Mouse (Mus musculus) intestine, embryonic 15.5 days (tissue): Measurements from ENCODE around the gene Slc6a21. TPM values are rescaled to one million over a fixed set of nuclear protein-coding genes. Genes with fewer than 3 reads are reported as not detected.
A peak's percentile ranks its signal among the peaks of the same experiment; 100 is the strongest.

Experiments used
- ATAC-seq: fragments of 200-750 bp; cut with Nextera tagmentation; 2 replicates; pipeline ENCODE4 v1.8.0; 2017; ENCODE audit warnings: moderate TSS enrichment, moderate library complexity
- H3K27ac ChIP-seq: fragments of 300-500 bp; sonication (generic); 2 replicates; pipeline ENCODE4 v1.5.1; 2015; ENCODE audit warnings: mild to moderate bottlenecking, inconsistent platforms
- H3K27me3 ChIP-seq: fragments of 300-500 bp; sonication (generic); replicated peaks from 2 replicates; pipeline ENCODE4 v1.6.1; 2015; ENCODE audit warnings: inconsistent platforms
- H3K36me3 ChIP-seq: fragments of 300-500 bp; sonication (generic); 2 replicates; pipeline ENCODE4 v1.6.1; 2015; ENCODE audit warnings: inconsistent platforms
- H3K4me1 ChIP-seq: fragments of 300-500 bp; sonication (generic); replicated peaks from 2 replicates; pipeline ENCODE4 v1.6.1; 2015; ENCODE audit warnings: inconsistent platforms
- H3K4me2 ChIP-seq: fragments of 300-500 bp; sonication (generic); replicated peaks from 2 replicates; pipeline ENCODE4 v1.6.1; 2015; ENCODE audit warnings: mild to moderate bottlenecking, inconsistent platforms
- H3K4me3 ChIP-seq: fragments of 300-500 bp; sonication (generic); replicated peaks from 2 replicates; pipeline ENCODE4 v1.5.1; 2015; ENCODE audit warnings: inconsistent platforms
- H3K9ac ChIP-seq: fragments of 300-500 bp; sonication (generic); 2 replicates; pipeline ENCODE4 v1.6.1; 2015; ENCODE audit warnings: inconsistent platforms
- H3K9me3 ChIP-seq: fragments of 300-500 bp; sonication (generic); 2 replicates; pipeline ENCODE4 v1.6.1; 2016; ENCODE audit warnings: inconsistent platforms
- WGBS: fragments of 180-500 bp; shearing (Covaris S2); methylation state at CpG from one replicate; pipeline ENCODE4 v1.1.7; 2015; 5-methylcytosine and 5-hydroxymethylcytosine counted together
- polyA plus RNA-seq: library from polyadenylated mRNA; unstranded; fragments of >200 nt; fragmentation: Nextera tagmentation; extraction: Ambion mirVana; gene quantifications from 2 replicates; pipeline ENCODE4 v1.2.1, GENCODE M21; 2015

Gene Slc6a21
- polyA plus RNA-seq, 1 experiment from 2014 or later: not detected

DNA sequence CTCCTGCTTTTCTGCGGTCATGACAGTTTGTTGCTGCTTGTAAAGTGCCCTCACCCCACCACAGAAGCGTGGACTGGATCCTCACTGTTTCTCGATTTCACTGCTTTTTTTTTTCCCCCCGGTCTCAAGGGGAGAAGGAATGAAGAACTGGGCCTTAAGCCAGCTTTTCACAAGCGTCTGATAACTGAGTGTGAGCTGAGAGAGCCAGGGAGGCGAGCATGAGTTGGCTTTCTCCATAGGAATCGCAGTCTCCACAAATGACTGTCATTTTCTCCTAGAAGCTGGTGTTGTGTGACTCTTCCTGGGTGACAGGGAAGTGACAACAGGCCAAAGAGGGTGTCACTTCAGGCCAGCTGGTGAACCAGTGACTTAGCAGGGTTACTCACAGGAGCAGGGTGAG, 15.0 kb upstream of the Slc6a21 start:
- no peak overlapping the region for H3K27ac ChIP-seq
- no peak overlapping the region for H3K4me3 ChIP-seq
- WGBS: 41% methylated on average over 7 of the region's 7 CpGs
- H3K36me3 ChIP-seq: no peaks in the 10 kb centered on the region
- no peak overlapping the region for H3K9ac ChIP-seq
- H3K4me1 ChIP-seq: no peaks in the 10 kb centered on the region
- ATAC-seq: no peak
- no peak overlapping the region for H3K4me2 ChIP-seq
- no peaks in the 10 kb centered on the region for H3K27me3 ChIP-seq
- H3K9me3 ChIP-seq: no peaks in the 10 kb centered on the region

DNA sequence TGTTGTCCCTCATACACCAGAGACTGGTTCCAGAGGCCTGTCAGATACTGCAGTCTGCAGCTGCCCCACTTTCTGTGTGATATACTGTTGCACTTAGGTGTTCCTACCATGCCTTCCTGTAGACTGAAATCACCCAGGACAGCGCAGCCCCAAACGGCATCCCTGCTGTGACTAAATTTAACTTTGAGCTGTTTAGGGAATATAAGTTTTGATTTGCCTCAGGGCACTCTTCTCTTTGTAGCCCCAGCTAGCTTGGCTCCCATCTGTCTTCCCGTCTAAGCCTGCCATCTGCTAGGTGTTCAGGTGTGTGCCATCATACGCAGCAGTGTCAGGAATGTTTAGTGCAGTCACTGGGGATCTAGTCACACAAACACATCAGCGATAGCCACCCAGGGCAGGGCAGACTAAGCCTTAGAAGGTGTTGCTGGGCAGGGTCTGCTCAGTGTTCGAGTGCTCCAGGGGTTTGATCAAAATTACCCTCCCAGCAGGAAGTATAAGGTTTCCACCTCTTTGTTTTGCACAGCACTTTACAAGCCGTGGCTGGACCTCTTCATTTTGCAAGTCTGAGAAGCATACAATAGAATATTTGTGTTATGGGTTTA, 14.2 kb upstream of the Slc6a21 start:
- H3K4me1 ChIP-seq: no peaks in the 10 kb centered on the region
- 63% methylated on average over 7 of the region's 7 CpGs for WGBS
- ATAC-seq: no peak
- H3K27me3 ChIP-seq: no peaks in the 10 kb centered on the region
- no peaks in the 10 kb centered on the region for H3K9me3 ChIP-seq
- no peak overlapping the region for H3K9ac ChIP-seq
- H3K4me3 ChIP-seq: no peak overlapping the region
- H3K4me2 ChIP-seq: no peak overlapping the region
- no peaks in the 10 kb centered on the region for H3K36me3 ChIP-seq
- H3K27ac ChIP-seq: no peak overlapping the region

DNA sequence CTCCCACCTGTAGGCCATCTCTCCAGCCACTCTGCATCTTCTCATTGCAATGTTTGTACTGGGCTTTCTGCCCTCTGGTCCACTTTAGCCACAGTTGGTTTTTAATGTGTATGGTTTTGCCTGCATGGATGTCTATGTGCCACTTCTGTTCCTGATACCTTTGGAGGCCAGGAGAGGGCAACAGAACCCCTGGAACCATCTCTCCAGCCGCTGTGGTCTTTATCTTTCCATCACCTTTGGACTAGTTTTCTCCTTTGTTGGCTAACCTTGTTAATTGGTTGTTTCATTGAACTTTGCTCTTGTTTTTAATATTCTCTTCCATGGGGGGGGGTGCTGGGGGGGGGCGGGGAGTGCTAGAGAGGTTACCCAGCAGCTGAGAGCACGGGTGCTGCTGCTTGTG, 13.0 kb upstream of the Slc6a21 start:
- Histone ChIP-seq H3K36me3 (no peaks in the 10 kb centered on the region), H3K4me1 (no peaks in the 10 kb centered on the region), H3K4me3 (no peak overlapping the region), H3K27me3 (no peaks in the 10 kb centered on the region; the same call in 1 of the 2 replicates), H3K9ac (no peak overlapping the region), H3K9me3 (no peaks in the 10 kb centered on the region), H3K4me2 (no peak overlapping the region), H3K27ac (no peak overlapping the region)
- WGBS: 74% methylated on average over 3 of the region's 3 CpGs
- no peak for ATAC-seq

DNA sequence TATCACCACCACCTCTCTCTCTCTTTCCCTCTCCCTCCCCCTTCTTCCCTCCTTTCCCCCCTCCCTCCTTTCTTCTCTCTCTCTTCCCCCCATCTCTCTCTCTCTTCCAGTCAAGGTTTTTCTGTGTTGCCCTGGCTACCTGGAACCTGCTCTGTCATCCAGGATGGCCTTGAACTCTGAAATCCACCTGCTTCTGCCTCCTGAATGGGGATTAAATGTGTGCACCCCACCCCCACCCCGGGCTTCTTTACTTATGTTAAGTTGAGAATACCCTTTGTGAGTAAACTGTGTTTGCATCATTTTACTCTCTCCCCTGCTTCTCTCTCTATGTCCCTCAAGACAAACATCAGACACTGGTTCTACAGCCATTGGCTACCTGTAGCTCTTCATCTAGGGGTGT, 11.8 kb upstream of the Slc6a21 start:
- Histone ChIP-seq H3K9ac (no peak overlapping the region), H3K4me1 (no peaks in the 10 kb centered on the region), H3K27ac (no peak overlapping the region), H3K4me2 (no peak overlapping the region), H3K9me3 (no peaks in the 10 kb centered on the region), H3K4me3 (no peak overlapping the region), H3K36me3 (no peaks in the 10 kb centered on the region), H3K27me3 (no peaks in the 10 kb centered on the region; the same call in 1 of the 2 replicates)
- ATAC-seq: no peak
- WGBS: 86% methylated on average over 1 of the region's 1 CpGs

DNA sequence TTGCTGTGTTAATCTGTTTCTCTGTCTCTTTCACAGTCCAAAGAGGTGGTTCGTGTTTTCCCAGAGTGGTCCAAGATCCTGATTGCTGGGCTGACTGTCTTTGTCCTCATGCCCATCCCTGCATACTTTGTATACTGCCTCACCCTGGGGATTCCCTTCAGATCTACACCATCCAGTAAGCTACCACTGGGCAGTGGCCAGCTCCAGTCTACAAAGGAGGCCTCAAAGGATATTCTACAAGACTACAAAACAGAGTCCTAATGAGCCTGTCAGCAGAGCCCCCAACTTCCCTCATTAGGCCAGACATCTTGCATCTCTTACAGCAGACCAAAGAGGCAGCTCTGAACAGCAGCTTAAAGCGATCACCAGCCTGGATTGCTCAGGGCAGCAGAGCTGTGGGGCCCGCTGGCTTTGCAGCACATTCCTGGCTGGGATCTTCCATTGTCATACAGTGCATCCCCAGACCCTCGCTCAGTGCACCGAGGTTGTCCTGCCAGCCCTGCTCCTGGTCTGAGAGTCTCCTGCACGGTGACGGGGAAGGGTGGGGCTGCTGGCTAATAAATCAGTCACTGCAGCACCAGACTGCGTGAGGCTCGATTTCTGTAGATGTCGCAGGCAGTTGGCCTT, 4.4 kb upstream of the Slc6a21 start:
- Histone ChIP-seq H3K4me2 (no peak overlapping the region), H3K9ac (no peak overlapping the region), H3K4me3 (no peak overlapping the region), H3K4me1 (no peaks in the 10 kb centered on the region; the same call in 1 of the 2 replicates), H3K36me3 (no peaks in the 10 kb centered on the region), H3K27me3 (no peaks in the 10 kb centered on the region; the same call in 1 of the 2 replicates), H3K27ac (no peak overlapping the region), H3K9me3 (no peaks in the 10 kb centered on the region)
- 41% methylated on average over 10 of the region's 10 CpGs for WGBS
- peak; percentile 24; the same call in 1 of the 2 replicates for ATAC-seq

DNA sequence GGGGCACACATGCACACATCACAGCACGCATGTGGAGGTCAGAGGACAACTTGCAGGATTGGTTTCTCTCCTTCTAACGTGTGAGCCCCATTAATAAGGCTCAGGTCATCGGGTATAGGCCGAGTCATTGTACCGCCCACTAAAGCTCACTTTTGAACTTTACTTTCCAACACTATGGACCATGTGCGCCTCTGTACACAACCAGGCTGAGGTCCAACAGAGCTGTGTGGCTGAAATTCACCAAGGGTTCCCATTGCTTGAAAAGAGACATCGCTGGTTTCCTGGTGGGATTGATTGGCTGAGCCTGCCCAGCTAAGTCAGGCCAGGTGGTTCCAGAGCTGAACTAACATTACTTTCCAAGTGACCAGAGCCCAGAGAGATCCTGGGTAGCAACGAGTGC, 3.6 kb upstream of the Slc6a21 start:
- Histone ChIP-seq H3K36me3 (no peaks in the 10 kb centered on the region), H3K27ac (no peak overlapping the region), H3K9ac (no peak overlapping the region), H3K4me2 (no peak overlapping the region), H3K4me3 (no peak overlapping the region), H3K27me3 (no peaks in the 10 kb centered on the region; the same call in 1 of the 2 replicates), H3K9me3 (no peaks in the 10 kb centered on the region), H3K4me1 (no peaks in the 10 kb centered on the region; the same call in 1 of the 2 replicates)
- no peak for ATAC-seq
- 85% methylated on average over 8 of the region's 8 CpGs for WGBS

DNA sequence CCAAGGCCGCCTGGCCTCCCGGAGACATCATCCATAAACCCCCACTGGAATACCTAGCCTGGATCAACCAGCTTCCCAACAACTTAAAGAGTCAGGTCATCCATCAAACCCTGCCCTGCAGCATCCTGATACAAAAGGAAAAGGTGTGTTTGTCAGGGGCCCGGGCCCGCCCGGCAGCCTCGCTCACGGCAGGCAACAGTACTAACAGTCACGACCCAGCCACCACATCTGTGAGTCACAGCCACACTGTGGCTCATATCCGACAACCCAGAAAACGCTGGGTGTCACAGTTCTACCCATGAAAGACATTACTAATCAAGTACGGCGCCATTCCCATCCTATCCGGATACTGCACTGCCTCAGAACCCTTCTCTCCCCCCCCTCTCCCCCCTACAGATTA, 9.2 kb downstream of the Slc6a21 start:
- H3K27ac ChIP-seq: no peak overlapping the region
- WGBS: 80% methylated on average over 13 of the region's 13 CpGs
- no peak overlapping the region for H3K4me3 ChIP-seq
- no peaks in the 10 kb centered on the region for H3K36me3 ChIP-seq
- ATAC-seq: no peak
- H3K9ac ChIP-seq: no peak overlapping the region
- H3K4me1 ChIP-seq: no peaks in the 10 kb centered on the region
- H3K27me3 ChIP-seq: no peaks in the 10 kb centered on the region
- H3K4me2 ChIP-seq: no peak overlapping the region
- no peaks in the 10 kb centered on the region for H3K9me3 ChIP-seq

DNA sequence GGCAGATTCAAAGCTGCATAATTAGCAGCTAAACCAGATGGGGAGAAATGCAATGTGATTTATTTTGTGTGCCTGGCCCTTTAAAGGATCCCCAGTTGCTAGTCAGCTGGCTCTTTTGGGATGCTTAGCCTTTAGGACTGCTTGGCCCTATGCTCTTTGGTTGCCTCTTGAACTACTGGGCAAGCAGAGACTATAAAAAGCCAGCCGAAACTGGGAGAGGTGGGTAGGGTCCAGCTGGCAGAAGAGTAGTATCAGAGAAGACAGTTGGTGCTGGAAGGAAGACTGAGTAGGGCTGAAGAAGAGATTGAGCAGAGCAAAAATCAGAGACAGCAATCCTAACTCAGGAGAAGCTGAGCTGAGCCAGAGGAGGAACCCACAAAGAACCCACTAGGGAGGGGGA, 19.3 kb downstream of the Slc6a21 start:
- Histone ChIP-seq H3K4me3 (no peak overlapping the region), H3K27ac (no peak overlapping the region), H3K4me1 (peaks cover 5% of the 10 kb centered on the region), H3K36me3 (no peaks in the 10 kb centered on the region), H3K9me3 (no peaks in the 10 kb centered on the region), H3K4me2 (no peak overlapping the region), H3K9ac (no peak overlapping the region), H3K27me3 (0 out of 2 replicates have a peak, but pooled peaks cover 2% of the 10 kb centered on the region)
- ATAC-seq: no peak
- 79% methylated on average over 1 of the region's 1 CpGs for WGBS

DNA sequence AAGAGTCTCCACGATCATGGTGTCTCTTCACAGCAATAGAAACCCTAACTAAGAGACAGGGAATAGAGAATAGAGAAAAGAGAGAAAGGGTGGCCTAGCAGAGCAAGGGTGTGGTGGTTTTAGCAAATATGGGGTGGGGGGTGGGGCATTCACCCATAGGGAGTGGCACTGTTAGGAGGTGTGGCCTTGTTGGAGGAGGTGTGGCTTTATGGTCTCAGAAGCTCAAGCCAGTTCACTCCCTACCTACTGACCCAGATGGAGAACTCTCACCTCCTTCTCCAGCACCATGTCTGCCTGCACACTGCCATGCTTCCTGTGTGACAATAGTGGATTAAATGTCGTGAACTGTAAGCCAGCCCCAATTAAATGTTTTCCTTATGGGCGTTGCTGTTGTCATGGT, 20.2 kb downstream of the Slc6a21 start:
- Histone ChIP-seq H3K9me3 (no peaks in the 10 kb centered on the region), H3K4me3 (no peak overlapping the region), H3K36me3 (no peaks in the 10 kb centered on the region), H3K4me1 (peaks cover 5% of the 10 kb centered on the region), H3K27me3 (0 out of 2 replicates have a peak, but pooled peaks cover 2% of the 10 kb centered on the region), H3K27ac (no peak overlapping the region), H3K4me2 (no peak overlapping the region), H3K9ac (no peak overlapping the region)
- ATAC-seq: no peak
- 62% methylated on average over 3 of the region's 3 CpGs for WGBS

DNA sequence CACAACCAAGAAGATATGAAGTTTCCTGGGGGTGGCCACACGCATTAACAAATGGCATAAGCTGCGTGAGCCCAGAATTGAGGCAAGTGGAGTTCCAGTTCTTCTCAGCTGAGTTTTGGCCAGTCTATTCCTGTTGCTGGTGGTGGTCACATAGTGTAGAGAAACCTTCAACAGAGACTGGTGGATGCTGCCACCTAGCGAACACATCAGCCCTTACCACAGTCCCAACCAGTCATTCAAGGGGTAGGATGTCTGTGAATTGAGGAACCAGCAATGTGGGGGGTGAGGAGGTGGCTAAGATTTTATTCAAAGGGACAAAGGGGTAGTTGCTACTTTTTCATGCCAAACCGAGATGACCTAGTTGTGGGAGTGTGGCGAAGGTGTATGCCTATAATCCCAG, 22.4 kb downstream of the Slc6a21 start:
- 14% methylated on average over 5 of the region's 5 CpGs for WGBS
- Histone ChIP-seq H3K9ac (no peak overlapping the region), H3K4me1 (peaks cover 7% of the 10 kb centered on the region), H3K27me3 (no peaks in the 10 kb centered on the region), H3K9me3 (no peaks in the 10 kb centered on the region), H3K27ac (no peak overlapping the region), H3K4me3 (no peak overlapping the region), H3K36me3 (0 out of 2 replicates have a peak, but pooled peaks cover 7% of the 10 kb centered on the region), H3K4me2 (no peak overlapping the region)
- ATAC-seq: peak; percentile 79

DNA sequence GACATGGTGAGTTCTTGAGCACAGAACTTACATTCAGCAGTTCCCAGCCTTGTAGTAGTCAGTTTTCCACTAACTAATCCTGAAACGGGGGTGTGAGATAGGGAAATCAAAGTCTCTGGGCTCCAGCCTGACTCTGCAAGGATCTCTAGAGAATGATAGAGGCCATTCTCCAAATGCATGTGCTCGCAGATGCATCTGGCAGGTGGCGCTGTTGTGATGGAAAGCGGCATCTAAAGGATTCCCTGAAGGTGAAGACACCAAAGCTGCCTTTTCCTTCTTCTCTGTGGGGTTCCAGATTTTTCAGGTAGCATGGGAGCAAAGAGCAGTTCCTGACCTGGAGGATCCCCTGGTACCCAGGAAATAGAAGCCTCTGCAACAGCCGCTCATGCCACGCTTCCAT, 23.0 kb downstream of the Slc6a21 start:
- 0 out of 2 replicates have a peak, but pooled peaks cover 7% of the 10 kb centered on the region for H3K36me3 ChIP-seq
- H3K4me2 ChIP-seq: no peak overlapping the region
- no peaks in the 10 kb centered on the region for H3K27me3 ChIP-seq
- peaks cover 9% of the 10 kb centered on the region for H3K4me1 ChIP-seq
- no peak overlapping the region for H3K27ac ChIP-seq
- H3K4me3 ChIP-seq: no peak overlapping the region
- no peak overlapping the region for H3K9ac ChIP-seq
- no peaks in the 10 kb centered on the region for H3K9me3 ChIP-seq
- ATAC-seq: no peak; the same call in none of the 2 replicates
- 13% methylated on average over 6 of the region's 6 CpGs for WGBS

DNA sequence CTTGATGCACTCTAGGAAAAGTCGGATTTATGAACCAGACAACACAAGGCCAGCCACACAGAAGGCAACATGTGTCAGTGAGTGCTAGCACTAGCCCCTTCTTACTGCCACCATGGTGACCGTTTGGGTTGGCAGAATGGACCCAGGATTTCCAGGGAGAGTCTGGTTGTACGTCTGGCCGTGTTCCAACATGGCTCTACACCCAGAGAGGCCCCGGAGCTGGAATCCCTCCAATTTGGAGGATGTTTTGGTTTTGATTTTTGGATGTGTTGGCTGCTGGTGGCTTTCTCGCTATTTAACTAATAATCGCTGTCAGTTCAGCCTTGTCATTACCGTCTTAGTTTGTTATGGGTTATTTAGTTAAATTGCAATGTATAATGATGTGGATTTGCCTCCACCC, 25.3 kb downstream of the Slc6a21 start:
- Histone ChIP-seq H3K27me3 (no peaks in the 10 kb centered on the region), H3K9ac (no peak overlapping the region), H3K27ac (no peak overlapping the region), H3K4me2 (no peak overlapping the region), H3K4me1 (peaks cover 9% of the 10 kb centered on the region), H3K9me3 (no peaks in the 10 kb centered on the region), H3K36me3 (0 out of 2 replicates have a peak, but pooled peaks cover 7% of the 10 kb centered on the region), H3K4me3 (no peak overlapping the region)
- WGBS: 67% methylated on average over 8 of the region's 8 CpGs
- no peak for ATAC-seq

DNA sequence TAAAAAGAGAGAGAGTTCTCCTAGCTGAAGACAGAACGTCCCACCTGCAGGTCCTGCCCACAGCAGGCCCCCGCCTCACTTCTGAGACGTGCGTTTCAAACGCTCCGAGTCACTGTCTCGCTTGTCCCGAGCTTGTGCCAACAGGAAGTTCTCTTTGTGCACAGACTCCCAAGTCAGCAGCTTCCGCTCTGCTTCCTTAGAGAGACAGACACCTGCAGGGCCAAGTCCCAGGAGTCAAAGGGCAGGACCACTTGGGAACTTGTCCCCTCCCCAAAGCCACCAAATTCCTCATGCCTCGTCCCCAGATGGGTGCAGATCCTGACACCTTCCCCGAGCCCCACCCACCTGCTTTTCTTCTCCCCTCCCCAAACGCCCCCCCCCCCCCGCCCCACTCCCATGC, 27.6 kb downstream of the Slc6a21 start:
- Histone ChIP-seq H3K27me3 (no peaks in the 10 kb centered on the region), H3K4me1 (peaks cover 10% of the 10 kb centered on the region), H3K9me3 (no peaks in the 10 kb centered on the region), H3K4me2 (peak overlapping the region; percentile 30), H3K27ac (no peak overlapping the region), H3K9ac (no peak overlapping the region), H3K36me3 (0 out of 2 replicates have a peak, but pooled peaks cover 7% of the 10 kb centered on the region), H3K4me3 (no peak overlapping the region; the same call in 1 of the 2 replicates)
- ATAC-seq: peak; percentile 41
- 27% methylated on average over 11 of the region's 13 CpGs for whole genome bisulfite sequencing
